Mouse (Mus musculus): ENCODE measurements around the gene Adh6b.

- TF ChIP-seq GATA1 (IDR thresholded peaks at IDR 0.05; ENCODE audit: borderline replicate concordance, low read length) (no peak), FLI1 (IDR thresholded peaks at IDR 0.05; ENCODE audit: low read length) (no peak)
These were observed 35.9 kb upstream of the Adh6b start for GRCm38 (mm10) chr3:138305486-138306289.
